Mouse (Mus musculus) brown adipose tissue, adult 24 weeks (tissue): Measurements from ENCODE around the gene Gm11985. TPM values are rescaled to one million over a fixed set of nuclear protein-coding genes. Genes with fewer than 3 reads are reported as not detected.
A peak's percentile ranks its signal among the peaks of the same experiment; 100 is the strongest.

Experiments used
- H3K27ac ChIP-seq: fragments of 200-500 bp; replicated peaks from 2 replicates; pipeline ENCODE4 v1.5.1; 2012; ENCODE audit warnings: low read depth, mild to moderate bottlenecking, low read length
- H3K4me1 ChIP-seq: fragments of 200-500 bp; 2 replicates; pipeline ENCODE4 v1.6.1; 2012; ENCODE audit warnings: low read length, mixed read lengths; ENCODE audit not compliant: control insufficient read depth, insufficient read depth, insufficient read length
- H3K4me3 ChIP-seq: fragments of 200-500 bp; 2 replicates; pipeline ENCODE4 v1.5.1; 2012; ENCODE audit warnings: low read depth, mild to moderate bottlenecking, low read length, moderate library complexity; ENCODE audit not compliant: insufficient read depth
- polyA plus RNA-seq: library from polyadenylated mRNA; stranded (reverse); fragments of >200 nt; gene quantifications from 2 replicates; pipeline ENCODE4 v1.2.4, GENCODE M21; 2012; ENCODE audit not compliant: missing spikeins, insufficient read depth, insufficient read length

Gene Gm11985
- polyA plus RNA-seq, 1 experiment, result not detected

GRCm38 (mm10) chr11:7213501-7214341 lies 25.4 kb upstream of the Gm11985 start, which contains the start of gene Igfbp3:
Gene Igfbp3 (minus strand): TSS chr11:7213923.
- Histone ChIP-seq H3K4me1 (no peaks in the 10 kb centered on the region), H3K4me3 (peak within 1 kb of the TSS; percentile 66), H3K27ac (no peak within 1 kb of the TSS)

- Histone ChIP-seq H3K4me3 (peak overlapping the region; percentile 66), H3K4me1 (no peaks in the 10 kb centered on the region), H3K27ac (no peak overlapping the region)
Observed at GRCm38 (mm10) chr11:7213161-7213500, 24.8 kb upstream of the Gm11985 start.

- Histone ChIP-seq H3K27ac (no peak overlapping the region), H3K4me3 (peak overlapping the region; percentile 66), H3K4me1 (no peaks in the 10 kb centered on the region)
Observed at GRCm38 (mm10) chr11:7212126-7212798, 23.9 kb upstream of the Gm11985 start.

- Histone ChIP-seq H3K4me1 (no peaks in the 10 kb centered on the region), H3K27ac (no peak overlapping the region), H3K4me3 (no peak overlapping the region)
Observed at GRCm38 (mm10) chr11:7211211-7211610, 22.8 kb upstream of the Gm11985 start.

- no peaks in the 10 kb centered on the region for H3K4me1 ChIP-seq
- H3K4me3 ChIP-seq, result no peak overlapping the region
Observed at GRCm38 (mm10) chr11:7210343-7210742, 22.0 kb upstream of the Gm11985 start.

GRCm38 (mm10) chr11:7203846-7204245 lies 15.5 kb upstream of the Gm11985 start:
- Histone ChIP-seq H3K4me3 (no peak overlapping the region), H3K27ac (no peak overlapping the region), H3K4me1 (no peaks in the 10 kb centered on the region)

More at GRCm38 (mm10) chr11:7210343-7210742, 22.0 kb upstream of the Gm11985 start:
- H3K27ac ChIP-seq, result no peak overlapping the region

- H3K27ac ChIP-seq, result no peak overlapping the region
- no peaks in the 10 kb centered on the region for H3K4me1 ChIP-seq
- H3K4me3 ChIP-seq, result no peak overlapping the region
Observed at GRCm38 (mm10) chr11:7202206-7202605, 13.8 kb upstream of the Gm11985 start.

GRCm38 (mm10) chr11:7200393-7200783 lies 12.0 kb upstream of the Gm11985 start:
- H3K27ac ChIP-seq, result no peak overlapping the region
- H3K4me3 ChIP-seq, result no peak overlapping the region
- H3K4me1 ChIP-seq, result no peaks in the 10 kb centered on the region

GRCm38 (mm10) chr11:7199736-7200392 lies 11.5 kb upstream of the Gm11985 start:
- Histone ChIP-seq H3K4me1 (no peaks in the 10 kb centered on the region), H3K4me3 (no peak overlapping the region), H3K27ac (no peak overlapping the region)

GRCm38 (mm10) chr11:7198481-7199256 lies 10.3 kb upstream of the Gm11985 start:
- H3K4me3 ChIP-seq, result no peak overlapping the region
- no peaks in the 10 kb centered on the region for H3K4me1 ChIP-seq

GRCm38 (mm10) chr11:7198006-7198405 lies 9.6 kb upstream of the Gm11985 start:
- Histone ChIP-seq H3K4me1 (no peaks in the 10 kb centered on the region), H3K4me3 (no peak overlapping the region), H3K27ac (no peak overlapping the region)

More at GRCm38 (mm10) chr11:7198481-7199256, 10.3 kb upstream of the Gm11985 start:
- H3K27ac ChIP-seq, result no peak overlapping the region

GRCm38 (mm10) chr11:7197491-7197941 lies 9.1 kb upstream of the Gm11985 start, which contains the start of gene Igfbp1:
Gene Igfbp1 (plus strand): TSS chr11:7197782.
- no peaks in the 10 kb centered on the region for H3K4me1 ChIP-seq
- H3K4me3 ChIP-seq, result no peak within 1 kb of the TSS
- no peak within 1 kb of the TSS for H3K27ac ChIP-seq

- Histone ChIP-seq H3K4me1 (no peaks in the 10 kb centered on the region), H3K27ac (no peak overlapping the region), H3K4me3 (no peak overlapping the region)
Observed at GRCm38 (mm10) chr11:7195312-7195685, 6.9 kb upstream of the Gm11985 start.

- no peak overlapping the region for H3K27ac ChIP-seq
- H3K4me1 ChIP-seq, result no peaks in the 10 kb centered on the region
Observed at GRCm38 (mm10) chr11:7194432-7195311, 6.3 kb upstream of the Gm11985 start.

More at GRCm38 (mm10) chr11:7194432-7195311, 6.3 kb upstream of the Gm11985 start:
- no peak overlapping the region for H3K4me3 ChIP-seq
